Mouse (Mus musculus) hindbrain, embryonic 11.5 days (tissue): ENCODE data around the gene Spta1. TPM values are rescaled to one million over a fixed set of nuclear protein-coding genes. Genes with fewer than 3 reads are reported as not detected.

Source experiments
- ATAC-seq: fragments of 200-750 bp; cut with Nextera tagmentation; 2 replicates; pipeline ENCODE4 v1.8.0; 2017; ENCODE audit warnings: mild to moderate bottlenecking, moderate TSS enrichment, moderate library complexity; ENCODE audit not compliant: low FRiP score
- DNase-seq: peaks from one replicate; pipeline ENCODE4 v3.0.0-alpha.2; 2015; ENCODE audit warnings: low spot score
- H3K27ac ChIP-seq: fragments of 300-500 bp; sonication (generic); 2 replicates; pipeline ENCODE4 v1.5.1; 2014; ENCODE audit warnings: mild to moderate bottlenecking, low read depth, low read length
- H3K27me3 ChIP-seq: fragments of 300-500 bp; sonication (generic); 2 replicates; pipeline ENCODE4 v1.6.1; 2014; ENCODE audit warnings: mild to moderate bottlenecking, low read length, moderate library complexity, mixed read lengths; ENCODE audit not compliant: control insufficient read depth, insufficient read depth
- H3K36me3 ChIP-seq: fragments of 300-500 bp; sonication (generic); 2 replicates; pipeline ENCODE4 v1.6.1; 2014; ENCODE audit warnings: mild to moderate bottlenecking, low read length, moderate library complexity, mixed read lengths; ENCODE audit not compliant: control insufficient read depth, insufficient read depth
- H3K4me1 ChIP-seq: fragments of 300-500 bp; sonication (generic); replicated peaks from 2 replicates; pipeline ENCODE4 v1.6.1; 2014; ENCODE audit warnings: low read length, mixed read lengths; ENCODE audit not compliant: control insufficient read depth, insufficient read depth
- H3K4me2 ChIP-seq: fragments of 300-500 bp; sonication (generic); replicated peaks from 2 replicates; pipeline ENCODE4 v1.6.1; 2014; ENCODE audit warnings: mild to moderate bottlenecking, low read depth, low read length
- H3K4me3 ChIP-seq: fragments of 300-500 bp; sonication (generic); 2 replicates; pipeline ENCODE4 v1.5.1; 2014; ENCODE audit warnings: low read depth, low read length
- H3K9ac ChIP-seq: fragments of 300-500 bp; sonication (generic); 2 replicates; pipeline ENCODE4 v1.6.1; 2014; ENCODE audit warnings: low read depth, low read length
- H3K9me3 ChIP-seq: fragments of 300-500 bp; sonication (generic); 2 replicates; pipeline ENCODE4 v1.6.1; 2016; ENCODE audit warnings: low read length; ENCODE audit not compliant: control insufficient read depth
- WGBS: fragments of 180-500 bp; shearing (Covaris S2); extraction: QIAGEN DNeasy Blood & Tissue Kit; methylation state at CpG from one replicate; pipeline ENCODE4 v1.1.7; 2014; 5-methylcytosine and 5-hydroxymethylcytosine counted together
- polyA plus RNA-seq: library from polyadenylated mRNA; unstranded; fragments of >200 nt; fragmentation: Nextera tagmentation; extraction: Ambion mirVana; gene quantifications from 2 replicates; pipeline ENCODE4 v1.2.1, GENCODE M21; 2014

Gene Spta1
- 1.9 and 2.9 TPM in 2 replicates for polyA plus RNA-seq

GRCm38 (mm10) chr1:174172605-174173004 lies at the start of gene Spta1:
Spta1 (plus strand) TSS chr1:174172776.
- ATAC-seq (peak; percentile 58; the same call in 1 of the 2 replicates), DNase-seq (peak; percentile 21)
- Histone ChIP-seq H3K27me3 (no peaks in the 10 kb centered on the region), H3K4me2 (no peak within 1 kb of the TSS), H3K4me3 (no peak within 1 kb of the TSS), H3K36me3 (no peaks in the 10 kb centered on the region), H3K9ac (no peak within 1 kb of the TSS), H3K9me3 (no peaks in the 10 kb centered on the region), H3K27ac (no peak within 1 kb of the TSS), H3K4me1 (no peaks in the 10 kb centered on the region)
- WGBS = 20% methylated on average over 3 of the region's 3 CpGs

DNA sequence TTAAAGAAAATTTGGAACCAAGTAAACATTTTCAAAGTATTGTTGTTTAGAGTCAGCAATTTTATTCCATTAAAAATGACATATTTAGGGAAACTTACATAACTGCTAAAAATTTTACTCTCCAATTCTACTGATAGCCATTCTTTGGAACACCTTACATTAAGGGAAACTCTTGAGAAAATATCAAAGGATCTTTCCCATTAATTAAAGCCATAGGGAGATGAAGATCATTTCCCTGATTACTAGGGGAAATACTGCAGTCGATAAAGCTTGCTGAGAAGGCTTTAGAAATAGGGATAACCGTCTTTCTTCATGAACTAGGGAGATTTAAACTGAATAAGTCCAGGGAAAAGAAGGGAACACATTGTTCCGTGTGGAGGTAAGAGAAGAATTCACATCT lies 41.4 kb upstream of the Spta1 start, which contains the start of gene Olfr424:
Olfr424 (plus strand) TSS at position 301 of the 400 bp plus-strand sequence.
- no peaks in the 10 kb centered on the region for H3K9me3 ChIP-seq
- H3K9ac ChIP-seq = no peak within 1 kb of the TSS
- H3K36me3 ChIP-seq = no peaks in the 10 kb centered on the region
- DNase-seq = no peak
- H3K27ac ChIP-seq = no peak within 1 kb of the TSS
- H3K27me3 ChIP-seq = no peaks in the 10 kb centered on the region
- no peak within 1 kb of the TSS for H3K4me3 ChIP-seq
- no peak within 1 kb of the TSS for H3K4me2 ChIP-seq
- WGBS = 87% methylated on average over 3 of the region's 3 CpGs
- H3K4me1 ChIP-seq = no peaks in the 10 kb centered on the region
- ATAC-seq = no peak

DNA sequence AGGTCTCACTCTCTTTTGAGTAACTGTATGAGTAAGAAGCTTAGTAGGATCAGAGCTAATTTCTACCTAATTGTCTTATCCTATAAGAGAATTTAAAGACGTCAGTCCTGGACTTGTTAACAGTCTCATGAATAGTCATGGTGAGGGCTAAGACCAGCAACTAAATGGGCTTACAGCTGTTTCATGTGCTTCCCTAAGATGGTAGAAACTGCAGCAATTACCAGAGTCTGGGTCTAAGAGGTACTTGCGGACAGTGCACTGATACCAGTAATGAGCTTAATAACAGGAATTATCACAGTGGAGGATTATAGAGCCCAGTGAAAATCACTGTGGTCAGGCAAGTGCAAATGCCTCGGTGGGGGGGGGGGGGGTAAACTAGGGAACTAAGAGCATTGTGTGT lies 40.6 kb upstream of the Spta1 start:
- Histone ChIP-seq H3K36me3 (no peaks in the 10 kb centered on the region), H3K4me3 (no peak overlapping the region), H3K9ac (no peak overlapping the region), H3K27me3 (no peaks in the 10 kb centered on the region), H3K9me3 (no peaks in the 10 kb centered on the region), H3K4me2 (no peak overlapping the region), H3K27ac (no peak overlapping the region), H3K4me1 (no peaks in the 10 kb centered on the region)
- DNase-seq (no peak), ATAC-seq (no peak)
- WGBS = 69% methylated on average over 3 of the region's 3 CpGs

- Histone ChIP-seq H3K4me2 (no peak overlapping the region), H3K27me3 (no peaks in the 10 kb centered on the region), H3K36me3 (no peaks in the 10 kb centered on the region), H3K27ac (no peak overlapping the region), H3K9ac (no peak overlapping the region), H3K9me3 (no peaks in the 10 kb centered on the region), H3K4me3 (no peak overlapping the region), H3K4me1 (no peaks in the 10 kb centered on the region)
- WGBS = 77% methylated on average over 2 of the region's 2 CpGs
- no peak for DNase-seq
- ATAC-seq = no peak
These were observed 31.2 kb upstream of the Spta1 start for GRCm38 (mm10) chr1:174141384-174141783.

GRCm38 (mm10) chr1:174146696-174147095 lies 25.9 kb upstream of the Spta1 start:
- no peaks in the 10 kb centered on the region for H3K9me3 ChIP-seq
- H3K4me1 ChIP-seq = no peaks in the 10 kb centered on the region
- DNase-seq (no peak), ATAC-seq (no peak)
- H3K4me2 ChIP-seq = no peak overlapping the region
- H3K4me3 ChIP-seq = no peak overlapping the region
- WGBS = 97% methylated on average over 1 of the region's 1 CpGs
- no peaks in the 10 kb centered on the region for H3K27me3 ChIP-seq
- no peaks in the 10 kb centered on the region for H3K36me3 ChIP-seq
- H3K9ac ChIP-seq = no peak overlapping the region
- no peak overlapping the region for H3K27ac ChIP-seq

DNA sequence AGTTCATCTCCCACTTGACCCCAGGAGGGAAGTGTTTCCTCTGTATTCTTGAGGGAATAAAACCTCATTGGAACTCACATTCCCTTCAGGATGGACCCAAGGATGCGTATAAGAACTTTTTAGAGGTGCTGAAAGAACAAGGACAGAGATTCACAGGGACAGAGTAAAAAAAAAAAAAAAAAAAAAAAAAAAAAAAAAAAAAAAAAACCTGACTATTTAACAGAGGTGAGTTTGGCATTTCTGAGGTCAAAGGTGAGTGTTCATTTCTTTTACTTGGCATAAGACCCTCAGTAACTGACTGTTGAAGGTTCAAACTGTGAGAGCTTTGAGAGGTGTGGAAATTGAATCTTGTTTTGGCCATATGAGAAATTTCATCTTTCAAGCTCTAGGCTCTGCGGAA lies 23.3 kb upstream of the Spta1 start:
- WGBS = 75% methylated on average over 2 of the region's 2 CpGs
- no peaks in the 10 kb centered on the region for H3K4me1 ChIP-seq
- no peak overlapping the region for H3K9ac ChIP-seq
- DNase-seq (no peak), ATAC-seq (no peak; the same call in 1 of the 2 replicates)
- H3K36me3 ChIP-seq = no peaks in the 10 kb centered on the region
- no peak overlapping the region for H3K4me2 ChIP-seq
- H3K4me3 ChIP-seq = no peak overlapping the region
- no peaks in the 10 kb centered on the region for H3K9me3 ChIP-seq
- no peak overlapping the region for H3K27ac ChIP-seq
- no peaks in the 10 kb centered on the region for H3K27me3 ChIP-seq

DNA sequence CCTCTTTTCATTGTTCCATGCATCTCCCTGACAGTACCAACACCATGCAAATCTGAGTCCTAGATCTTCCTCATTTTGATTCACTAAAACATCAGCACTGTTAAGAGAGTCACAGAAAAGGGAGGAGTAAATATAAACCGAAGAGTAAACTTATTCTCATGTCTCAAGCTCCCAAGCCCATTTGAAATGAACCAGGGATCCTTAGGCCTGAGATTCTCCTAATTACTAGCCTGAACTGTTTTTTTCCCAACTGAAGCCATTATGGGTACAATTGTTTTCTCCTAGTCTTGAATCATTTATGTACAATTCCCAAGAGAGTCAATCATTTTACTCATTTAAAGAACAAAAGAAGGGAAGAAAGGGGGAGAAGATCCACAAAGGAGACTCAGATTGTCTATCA lies 17.2 kb upstream of the Spta1 start, which contains the start of gene Olfr420:
Olfr420 (plus strand) TSS at position 301 of the 400 bp plus-strand sequence.
- Histone ChIP-seq H3K4me2 (no peak within 1 kb of the TSS), H3K4me1 (no peaks in the 10 kb centered on the region), H3K27me3 (no peaks in the 10 kb centered on the region), H3K9me3 (no peaks in the 10 kb centered on the region), H3K36me3 (no peaks in the 10 kb centered on the region), H3K27ac (no peak within 1 kb of the TSS), H3K9ac (no peak within 1 kb of the TSS), H3K4me3 (no peak within 1 kb of the TSS)
- ATAC-seq = no peak
- no peak for DNase-seq
- WGBS = 83% methylated on average over 1 of the region's 1 CpGs

DNA sequence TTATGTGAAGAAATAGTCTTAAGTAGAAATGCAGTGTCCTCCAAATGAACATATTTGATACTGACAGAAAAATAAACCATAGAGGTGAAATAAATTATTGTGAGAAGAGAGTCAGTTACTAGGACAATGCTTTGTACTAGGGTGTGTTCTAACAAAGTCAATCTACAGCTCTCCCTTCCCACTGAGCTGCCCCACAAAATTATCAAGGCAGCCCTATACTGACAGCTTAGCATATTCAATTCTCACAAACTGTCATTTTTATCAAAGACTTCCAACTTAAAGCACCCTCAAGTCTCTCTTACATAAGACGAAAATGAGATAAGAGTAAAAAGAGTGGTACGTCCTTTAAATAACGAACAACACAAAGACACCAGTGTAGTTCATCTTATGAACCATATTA lies 15.0 kb upstream of the Spta1 start:
- no peak for ATAC-seq
- WGBS = 95% methylated on average over 3 of the region's 3 CpGs

DNA sequence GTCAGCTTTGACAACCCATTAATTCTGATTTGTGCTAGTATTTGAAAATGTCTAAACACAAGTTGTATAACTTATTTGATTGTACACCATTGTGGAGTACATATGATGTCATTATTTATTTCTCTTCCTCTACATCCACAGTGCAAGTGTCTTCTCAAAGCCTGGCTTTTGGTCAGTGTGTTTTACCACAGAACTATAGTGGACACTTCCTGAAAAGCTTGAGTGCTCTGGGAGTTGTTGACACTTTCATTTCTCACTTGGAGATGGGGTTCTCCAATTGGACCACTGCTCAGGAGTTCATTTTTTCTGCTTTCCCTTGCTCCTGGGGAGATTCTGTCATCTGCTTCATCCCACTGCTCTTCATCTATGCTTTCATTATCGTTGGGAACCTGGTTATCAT lies 14.1 kb upstream of the Spta1 start:
- H3K27me3 ChIP-seq = no peaks in the 10 kb centered on the region
- DNase-seq (no peak), ATAC-seq (no peak)
- no peak overlapping the region for H3K4me3 ChIP-seq
- no peaks in the 10 kb centered on the region for H3K36me3 ChIP-seq
- WGBS = 76% methylated on average over 1 of the region's 1 CpGs
- no peaks in the 10 kb centered on the region for H3K9me3 ChIP-seq
- H3K4me1 ChIP-seq = no peaks in the 10 kb centered on the region
- no peak overlapping the region for H3K9ac ChIP-seq
- H3K27ac ChIP-seq = no peak overlapping the region
- H3K4me2 ChIP-seq = no peak overlapping the region

More for the DNA sequence above, 15.0 kb upstream of the Spta1 start:
- no peaks in the 10 kb centered on the region for H3K9me3 ChIP-seq
- DNase-seq = no peak
- H3K4me3 ChIP-seq = no peak overlapping the region
- H3K27ac ChIP-seq = no peak overlapping the region
- no peaks in the 10 kb centered on the region for H3K36me3 ChIP-seq
- no peaks in the 10 kb centered on the region for H3K4me1 ChIP-seq
- no peak overlapping the region for H3K9ac ChIP-seq
- no peaks in the 10 kb centered on the region for H3K27me3 ChIP-seq
- no peak overlapping the region for H3K4me2 ChIP-seq
